Mouse (Mus musculus) CH12.LX (cell line): ENCODE measurements around the gene Lrrc3b. TPM values are rescaled to one million over a fixed set of nuclear protein-coding genes. Genes with fewer than 3 reads are reported as not detected.

Experiments
- DNase-seq: peaks from one replicate; pipeline ENCODE4 v3.0.0-alpha.2; 2013; ENCODE audit errors: extremely low read depth
- H3K27ac ChIP-seq: 2 replicates; pipeline ENCODE4 v1.5.1; 2012; ENCODE audit warnings: low read depth, mild to moderate bottlenecking, control low read depth, moderate library complexity; ENCODE audit not compliant: insufficient read depth
- H3K27me3 ChIP-seq: replicated peaks from 2 replicates; pipeline ENCODE3; 2012; ENCODE audit warnings: inconsistent platforms
- H3K36me3 ChIP-seq, 2 experiments: replicated peaks in 1 of 2; 2 replicates each; pipeline versions ENCODE3 to v1.6.1; 2012; ENCODE audit warnings: inconsistent platforms in 1 of 2, low read length in 1 of 2, mild to moderate bottlenecking in 1 of 2, mixed read lengths in 1 of 2, moderate library complexity in 1 of 2; ENCODE audit not compliant: control insufficient read depth in 1 of 2, insufficient read depth in 1 of 2
- H3K4me1 ChIP-seq, 2 experiments: 2 replicates each; pipeline ENCODE4 v1.6.1; 2012; ENCODE audit warnings: inconsistent platforms in 1 of 2, moderate library complexity in 1 of 2; ENCODE audit not compliant: insufficient read depth in 2 of 2, control insufficient read depth in 1 of 2
- H3K4me2 ChIP-seq: 2 replicates; pipeline ENCODE4 v1.6.1; 2012; ENCODE audit warnings: low read depth, mild to moderate bottlenecking, control low read depth; ENCODE audit not compliant: poor library complexity, insufficient read depth, severe bottlenecking
- H3K4me3 ChIP-seq, 3 experiments: fragments of 150-350 bp in 1 of 3; sonication (generic) in 1 of 3; replicated peaks in 1 of 3; 2 replicates each; pipeline versions ENCODE3 to v1.5.1; 2011 to 2012; ENCODE audit warnings: low read depth in 2 of 3, low read length in 2 of 3, mild to moderate bottlenecking in 2 of 3, moderate library complexity in 2 of 3, control low read depth in 1 of 3, improper control_type of control experiment in 1 of 3, inconsistent platforms in 1 of 3, mixed read lengths in 1 of 3; ENCODE audit not compliant: poor library complexity in 1 of 3
- H3K79me2 ChIP-seq: replicated peaks from 2 replicates; pipeline ENCODE4 v1.6.1; 2012; ENCODE audit warnings: mild to moderate bottlenecking, moderate library complexity; ENCODE audit not compliant: control insufficient read depth, poor library complexity, insufficient read depth, severe bottlenecking; ENCODE audit errors: extremely low read depth
- H3K9ac ChIP-seq: 2 replicates; pipeline ENCODE4 v1.6.1; 2012; ENCODE audit warnings: low read depth, mild to moderate bottlenecking, control low read depth, moderate library complexity; ENCODE audit not compliant: insufficient read depth
- H3K9me3 ChIP-seq: replicated peaks from 2 replicates; pipeline ENCODE3; 2012; ENCODE audit warnings: low read length, inconsistent platforms, mixed read lengths
- CHD1 ChIP-seq: IDR thresholded peaks from 2 replicates; pipeline ENCODE4 v1.6.1; 2012; ENCODE audit warnings: low read depth, low read length, improper control_type of control experiment, inconsistent platforms
- CHD2 ChIP-seq: IDR thresholded peaks from 2 replicates; pipeline ENCODE4 v1.6.1; 2011; ENCODE audit warnings: low read length, improper control_type of control experiment
- CTCF ChIP-seq, 2 experiments: IDR thresholded peaks in 1 of 2; conservative IDR thresholded peaks in 1 of 2; 2 replicates each; pipeline ENCODE4 v1.5.1; 2011 to 2012; ENCODE audit warnings: low read depth in 2 of 2, low read length in 2 of 2, improper control_type of control experiment in 1 of 2, inconsistent platforms in 1 of 2, mild to moderate bottlenecking in 1 of 2, moderate library complexity in 1 of 2
- EP300 ChIP-seq: IDR thresholded peaks from 2 replicates; pipeline ENCODE4 v1.6.1; 2011; ENCODE audit warnings: low read length, improper control_type of control experiment
- GABPA ChIP-seq: IDR thresholded peaks from 2 replicates; pipeline ENCODE4 v1.6.1; 2012; ENCODE audit warnings: low read depth, low read length, improper control_type of control experiment, inconsistent platforms; ENCODE audit not compliant: insufficient replicate concordance
- HCFC1 ChIP-seq: IDR thresholded peaks from 2 replicates; pipeline ENCODE4 v1.6.1; 2012; ENCODE audit warnings: low read depth, mild to moderate bottlenecking, inconsistent platforms, low read length, improper control_type of control experiment
- IRF4 ChIP-seq: IDR thresholded peaks from 2 replicates; pipeline ENCODE4 v1.6.1; 2014; ENCODE audit warnings: low read depth, mild to moderate bottlenecking, inconsistent platforms, low read length, improper control_type of control experiment
- JUN ChIP-seq: IDR thresholded peaks from 2 replicates; pipeline ENCODE4 v1.6.1; 2011; ENCODE audit warnings: low read depth, mild to moderate bottlenecking, low read length, improper control_type of control experiment, moderate library complexity; ENCODE audit not compliant: insufficient read depth
- JUND ChIP-seq: conservative IDR thresholded peaks from 2 replicates; pipeline ENCODE4 v1.6.1; 2011; ENCODE audit warnings: low read depth, low read length, improper control_type of control experiment
- KAT2A ChIP-seq: IDR thresholded peaks from 2 replicates; pipeline ENCODE4 v1.6.1; 2012; ENCODE audit warnings: low read length, improper control_type of control experiment, inconsistent platforms; ENCODE audit not compliant: insufficient replicate concordance
- MAX ChIP-seq: IDR thresholded peaks from 2 replicates; pipeline ENCODE4 v1.6.1; 2011; ENCODE audit warnings: low read length, improper control_type of control experiment
- MEF2A ChIP-seq: IDR thresholded peaks from 2 replicates; pipeline ENCODE4 v1.6.1; 2014; ENCODE audit warnings: low read depth, mild to moderate bottlenecking, inconsistent platforms, low read length, improper control_type of control experiment, borderline replicate concordance
- MXI1 ChIP-seq: IDR thresholded peaks from 2 replicates; pipeline ENCODE4 v1.6.1; 2011; ENCODE audit warnings: mild to moderate bottlenecking, low read depth, low read length, improper control_type of control experiment
- RCOR1 ChIP-seq: conservative IDR thresholded peaks from 2 replicates; pipeline ENCODE4 v1.6.1; 2012; ENCODE audit warnings: low read depth, mild to moderate bottlenecking, inconsistent platforms, low read length, improper control_type of control experiment
- SIN3A ChIP-seq: IDR thresholded peaks from 2 replicates; pipeline ENCODE4 v1.6.1; 2012; ENCODE audit warnings: low read length, improper control_type of control experiment, inconsistent platforms
- TBP ChIP-seq: conservative IDR thresholded peaks from 2 replicates; pipeline ENCODE4 v1.6.1; 2011; ENCODE audit warnings: low read depth, low read length, improper control_type of control experiment
- UBTF ChIP-seq: IDR thresholded peaks from 2 replicates; pipeline ENCODE4 v1.6.1; 2012; ENCODE audit warnings: low read depth, mild to moderate bottlenecking, inconsistent platforms, low read length, improper control_type of control experiment, moderate library complexity
- USF1 ChIP-seq: IDR thresholded peaks from 2 replicates; pipeline ENCODE4 v1.6.1; 2014; ENCODE audit warnings: low read depth, mild to moderate bottlenecking, inconsistent platforms, low read length, improper control_type of control experiment
- USF2 ChIP-seq: conservative IDR thresholded peaks from 2 replicates; pipeline ENCODE4 v1.6.1; 2011; ENCODE audit warnings: low read depth, low read length, improper control_type of control experiment
- ZKSCAN1 ChIP-seq: IDR thresholded peaks from 2 replicates; pipeline ENCODE4 v1.6.1; 2012; ENCODE audit warnings: low read depth, inconsistent platforms, low read length, improper control_type of control experiment, borderline replicate concordance
- dilution Hi-C: fragments of 300-500 bp; cut with MboI; formaldehyde crosslinking; loops from 2 replicates; pipeline ENCODE4 v1.14.3; 2020; ENCODE audit warnings: low sequenced_read_pairs; ENCODE audit not compliant: extremely low pct_unique_long_range_greater_than_20kb, extremely low pct_ligation_motif_present
- in situ Hi-C: fragments of 300-500 bp; cut with MboI; formaldehyde crosslinking; loops from 3 replicates; pipeline ENCODE4 v1.14.3; 2019; ENCODE audit warnings: low sequenced_read_pairs, low pct_ligation_motif_present, low pct_unique_long_range_greater_than_20kb, mixed read lengths
- polyA plus RNA-seq: library from polyadenylated mRNA; unstranded; fragments of >175 nt; gene quantifications from 2 replicates; pipeline ENCODE4 v1.2.1, GENCODE M21; 2012; ENCODE audit warnings: low read depth; ENCODE audit not compliant: insufficient read length
- total RNA-seq, 2 experiments: library from RNA; depleted of rRNA; stranded (reverse); fragments of 300-350 nt in 1 of 2; fragments of >200 nt in 1 of 2; gene quantifications; 2 replicates each; pipeline ENCODE4 v1.2.3; 2012 to 2014

The Lrrc3b gene
- total and polyA plus RNA-seq, 3 experiments: not detected

GRCm38 (mm10) chr14:15384972-15385371, 53.8 kb downstream of the Lrrc3b start:
- Histone ChIP-seq H3K79me2 (no peaks in the 10 kb centered on the region), H3K4me1 (no peaks in the 10 kb centered on the region), H3K4me2 (no peak overlapping the region), H3K27ac (no peak overlapping the region), H3K27me3 (no peaks in the 10 kb centered on the region), H3K36me3 (no peaks in the 10 kb centered on the region), H3K9ac (no peak overlapping the region), H3K9me3 (no peaks in the 10 kb centered on the region), H3K4me3 (no peak overlapping the region)
- dilution Hi-C loops: no loop called here
- no peak for TF ChIP-seq IRF4
- no peak for TF ChIP-seq RCOR1
- TF ChIP-seq KAT2A: no peak
- no peak for TF ChIP-seq HCFC1
- no peak for TF ChIP-seq CHD2
- TF ChIP-seq ZKSCAN1: no peak
- TF ChIP-seq SIN3A: no peak
- no peak for TF ChIP-seq MXI1
- TF ChIP-seq JUN: no peak
- no peak for TF ChIP-seq TBP
- no peak for TF ChIP-seq CTCF (conservative IDR thresholded peaks at IDR 0.05 in 1 of 2, IDR thresholded peaks at IDR 0.05 in 1 of 2; ENCODE audit: low read depth in 2 of 2, low read length in 2 of 2)
- TF ChIP-seq MAX: no peak
- no peak for TF ChIP-seq EP300
- TF ChIP-seq USF1: no peak
- TF ChIP-seq MEF2A: no peak
- no peak for TF ChIP-seq JUND
- TF ChIP-seq CHD1: no peak
- no peak for TF ChIP-seq GABPA
- no peak for TF ChIP-seq USF2
- no peak for TF ChIP-seq UBTF
- no peak for DNase-seq
- in situ Hi-C loops: no loop called here

GRCm38 (mm10) chr14:15384532-15384931, 54.3 kb downstream of the Lrrc3b start:
- no peak overlapping the region for H3K4me2 ChIP-seq
- H3K36me3 ChIP-seq: no peaks in the 10 kb centered on the region
- no peak overlapping the region for H3K4me3 ChIP-seq
- H3K9ac ChIP-seq: no peak overlapping the region
- no peaks in the 10 kb centered on the region for H3K27me3 ChIP-seq
- in situ Hi-C loops: no loop called here
- H3K9me3 ChIP-seq: no peaks in the 10 kb centered on the region
- no peak overlapping the region for H3K27ac ChIP-seq
- TF ChIP-seq CHD1 (no peak), RCOR1 (no peak), UBTF (no peak)
- TF ChIP-seq, all 38 proteins: peak for 0
- Histone ChIP-seq H3K79me2 (no peaks in the 10 kb centered on the region), H3K4me1 (no peaks in the 10 kb centered on the region)
- dilution Hi-C loops: no loop called here
- DNase-seq: no peak
